Mouse (Mus musculus) bone marrow, adult 2 months (tissue): Measurements from ENCODE around the gene Gbp3.

Source experiments
- CTCF ChIP-seq: fragments of 200-500 bp; IDR thresholded peaks from 2 replicates; pipeline ENCODE4 v1.5.1; 2011; ENCODE audit warnings: low read length, control low read depth; ENCODE audit not compliant: control insufficient read depth, insufficient read depth
- POLR2A ChIP-seq: fragments of 200-500 bp; IDR thresholded peaks from 2 replicates; pipeline ENCODE4 v1.6.1; 2011; ENCODE audit warnings: low read depth, mild to moderate bottlenecking, control low read depth, low read length, borderline replicate concordance; ENCODE audit not compliant: control insufficient read depth

- TF ChIP-seq CTCF = no peak
- TF ChIP-seq POLR2A = no peak
Observed at GRCm38 (mm10) chr3:142577108-142577507, 17.3 kb downstream of the Gbp3 start.
